Mouse (Mus musculus) forebrain, embryonic 16.5 days (tissue): ENCODE results near the gene Zbtb43. TPM values are rescaled to one million over a fixed set of nuclear protein-coding genes. Genes with fewer than 3 reads are reported as not detected.

Experiments used
- polyA plus RNA-seq: library from polyadenylated mRNA; unstranded; fragments of >200 nt; fragmentation: Nextera tagmentation; extraction: Ambion mirVana; gene quantifications from 2 replicates; pipeline ENCODE4 v1.2.1, GENCODE M21; 2015

Gene Zbtb43
- polyA plus RNA-seq, 1 experiment from 2014 or later = 32.7 TPM

Other genes starting within 250 kb of the Zbtb43 start
- gene Ralgps1, start 97.1 kb downstream of the Zbtb43 start, polyA plus RNA-seq = 44.8 and 50.4 TPM in 2 replicates
- gene Zbtb34, start 37.2 kb downstream of the Zbtb43 start, polyA plus RNA-seq = 9.0 and 10.1 TPM in 2 replicates
- not detected in 2 replicates for gene Lmx1b, start 172.0 kb upstream of the Zbtb43 start, polyA plus RNA-seq